Mouse (Mus musculus) embryonic fibroblast, embryonic 13.5 days (primary cell): Measurements from ENCODE around the gene Hip1. TPM values are rescaled to one million over a fixed set of nuclear protein-coding genes. Genes with fewer than 3 reads are reported as not detected.
A peak's percentile ranks its signal among the peaks of the same experiment; 100 is the strongest.

Experiments used
- H3K27ac ChIP-seq: 2 replicates; pipeline ENCODE4 v1.5.1; 2012; ENCODE audit warnings: low read length, control low read depth, inconsistent platforms; ENCODE audit not compliant: insufficient read depth
- H3K4me1 ChIP-seq: 2 replicates; pipeline ENCODE4 v1.6.1; 2011; ENCODE audit warnings: low read length; ENCODE audit not compliant: control insufficient read depth, insufficient read depth
- H3K4me3 ChIP-seq: 2 replicates; pipeline ENCODE4 v1.5.1; 2011; ENCODE audit warnings: mild to moderate bottlenecking, control low read depth, low read length; ENCODE audit not compliant: insufficient read depth
- CTCF ChIP-seq: IDR thresholded peaks from 2 replicates; pipeline ENCODE4 v1.5.1; 2011; ENCODE audit warnings: mild to moderate bottlenecking, control low read depth, low read length, moderate library complexity, borderline replicate concordance; ENCODE audit not compliant: insufficient read depth
- POLR2A ChIP-seq: IDR thresholded peaks from 2 replicates; pipeline ENCODE4 v1.6.1; 2011; ENCODE audit warnings: low read depth, mild to moderate bottlenecking, control low read depth, low read length, moderate library complexity
- polyA plus RNA-seq: library from polyadenylated mRNA; stranded (reverse); fragments of >200 nt; gene quantifications from 2 replicates; pipeline ENCODE4 v1.2.4, GENCODE M21; 2011; ENCODE audit warnings: low read depth; ENCODE audit not compliant: missing spikeins, insufficient read length

Gene Hip1
- polyA plus RNA-seq, 1 experiment: 44.2 TPM

GRCm38 (mm10) chr5:135410266-135410665 lies 134.7 kb downstream of the Hip1 start:
- Histone ChIP-seq H3K4me3 (no peak overlapping the region), H3K27ac (no peak overlapping the region), H3K4me1 (no peaks in the 10 kb centered on the region)
- no peak for TF ChIP-seq POLR2A

- TF ChIP-seq CTCF (no peak), POLR2A (no peak)
- Histone ChIP-seq H3K4me3 (no peak overlapping the region), H3K27ac (no peak overlapping the region), H3K4me1 (no peaks in the 10 kb centered on the region)
Observed at GRCm38 (mm10) chr5:135408114-135408513, 136.8 kb downstream of the Hip1 start.

- Histone ChIP-seq H3K4me3 (no peak overlapping the region), H3K4me1 (no peaks in the 10 kb centered on the region), H3K27ac (no peak overlapping the region)
- TF ChIP-seq POLR2A (no peak), CTCF (no peak)
Observed at GRCm38 (mm10) chr5:135405437-135405836, 139.5 kb downstream of the Hip1 start.

GRCm38 (mm10) chr5:135404623-135405022 lies 140.3 kb downstream of the Hip1 start:
- no peak for TF ChIP-seq POLR2A
- no peak for TF ChIP-seq CTCF
- Histone ChIP-seq H3K4me1 (no peaks in the 10 kb centered on the region), H3K27ac (no peak overlapping the region), H3K4me3 (no peak overlapping the region)

- no peak overlapping the region for H3K27ac ChIP-seq
- TF ChIP-seq CTCF (peak; percentile 91; the same call in 1 of the 2 replicates), POLR2A (no peak)
- H3K4me1 ChIP-seq: no peaks in the 10 kb centered on the region
- no peak overlapping the region for H3K4me3 ChIP-seq
Observed at GRCm38 (mm10) chr5:135400244-135400643, 144.7 kb downstream of the Hip1 start.

GRCm38 (mm10) chr5:135399382-135399781 lies 145.5 kb downstream of the Hip1 start:
- TF ChIP-seq POLR2A: no peak
- Histone ChIP-seq H3K4me3 (no peak overlapping the region), H3K4me1 (no peaks in the 10 kb centered on the region), H3K27ac (no peak overlapping the region)

GRCm38 (mm10) chr5:135395826-135396225 lies 149.1 kb downstream of the Hip1 start:
- Histone ChIP-seq H3K27ac (no peak overlapping the region), H3K4me3 (no peak overlapping the region), H3K4me1 (no peaks in the 10 kb centered on the region)
- TF ChIP-seq POLR2A: no peak
- TF ChIP-seq CTCF: no peak

- peak within 1 kb of the TSS; percentile 60 for H3K27ac ChIP-seq
- peak within 1 kb of the TSS; percentile 95 for H3K4me3 ChIP-seq
- TF ChIP-seq CTCF (no peak), POLR2A (peak; percentile 74)
Observed at GRCm38 (mm10) chr5:135394004-135394823, 150.7 kb downstream of the Hip1 start, which contains the start of gene Pom121. Gene Pom121 (minus strand): TSS chr5:135394546.

GRCm38 (mm10) chr5:135383771-135384170 lies 161.1 kb downstream of the Hip1 start:
- TF ChIP-seq POLR2A (no peak), CTCF (no peak)
- Histone ChIP-seq H3K4me1 (no peaks in the 10 kb centered on the region), H3K27ac (no peak overlapping the region), H3K4me3 (no peak overlapping the region)

More at GRCm38 (mm10) chr5:135394004-135394823, 150.7 kb downstream of the Hip1 start, which contains the start of gene Pom121:
- no peaks in the 10 kb centered on the region for H3K4me1 ChIP-seq

- no peak overlapping the region for H3K27ac ChIP-seq
- no peaks in the 10 kb centered on the region for H3K4me1 ChIP-seq
- TF ChIP-seq POLR2A (no peak), CTCF (no peak)
- H3K4me3 ChIP-seq: no peak overlapping the region
Observed at GRCm38 (mm10) chr5:135382746-135383145, 162.2 kb downstream of the Hip1 start.
